Mouse (Mus musculus) heart, adult 2 months (tissue): ENCODE data around the gene Mindy4.

ENCODE experiments used
- CTCF ChIP-seq: fragments of 200-600 bp; IDR thresholded peaks from 2 replicates; pipeline ENCODE4 v1.8.1; 2022; ENCODE audit warnings: antibody characterized with exemption, mild to moderate bottlenecking, moderate library complexity
- EP300 ChIP-seq: fragments of 200-500 bp; IDR thresholded peaks from 2 replicates; pipeline ENCODE4 v1.6.1; 2011; ENCODE audit warnings: low read depth, low read length, control low read depth; ENCODE audit not compliant: insufficient read depth
- POLR2A ChIP-seq: fragments of 200-500 bp; IDR thresholded peaks from 2 replicates; pipeline ENCODE4 v1.6.1; 2011; ENCODE audit warnings: mild to moderate bottlenecking, low read depth, low read length, control low read depth; ENCODE audit not compliant: insufficient read depth

GRCm38 (mm10) chr6:55276692-55277282 is 73.6 kb downstream of the Mindy4 start:
- TF ChIP-seq CTCF: no peak
- TF ChIP-seq POLR2A: no peak
- no peak for TF ChIP-seq EP300
